Mouse (Mus musculus) lung, adult 2 months (tissue): ENCODE data around the gene Sema4g.

Experiments used
- CTCF ChIP-seq: fragments of 200-500 bp; IDR thresholded peaks from 2 replicates; pipeline ENCODE4 v1.5.1; 2011; ENCODE audit warnings: mild to moderate bottlenecking, low read length, control low read depth; ENCODE audit not compliant: insufficient read depth
- POLR2A ChIP-seq: fragments of 200-500 bp; IDR thresholded peaks from 2 replicates; pipeline ENCODE4 v1.6.1; 2011; ENCODE audit warnings: low read depth, mild to moderate bottlenecking, control low read depth, low read length, borderline replicate concordance; ENCODE audit errors: extremely low read depth

DNA sequence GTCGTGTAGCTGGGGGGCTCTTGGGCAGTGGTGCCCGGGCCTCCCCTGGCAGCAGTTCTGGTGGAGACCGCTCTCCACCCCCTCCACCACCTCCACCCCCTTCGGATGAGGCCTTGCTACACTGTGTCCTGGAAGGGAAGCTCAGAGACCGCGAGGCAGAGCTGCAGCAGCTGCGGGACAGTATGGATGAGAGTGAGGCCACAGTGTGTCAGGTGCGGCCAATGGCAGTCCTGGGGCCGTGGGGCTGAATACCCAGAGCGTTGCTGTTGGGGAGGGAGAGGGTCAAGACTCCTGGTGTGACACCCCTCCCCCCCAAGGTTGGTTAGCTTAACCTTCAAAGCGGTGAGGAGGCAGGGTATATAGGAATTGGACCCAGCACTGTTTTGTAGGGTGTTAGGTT is 35.1 kb downstream of the Sema4g start:
- TF ChIP-seq CTCF: no peak
- no peak for TF ChIP-seq POLR2A
